Mouse (Mus musculus) adrenal gland, postnatal 14 days (tissue): ENCODE data around the gene Stam2. TPM values are rescaled to one million over a fixed set of nuclear protein-coding genes. Genes with fewer than 3 reads are reported as not detected.

ENCODE experiments used
- DNase-seq: peaks from one replicate; pipeline ENCODE4 v3.0.0; 2021; ENCODE audit warnings: mixed read lengths
- long read RNA-seq, 2 experiments: library from polyadenylated mRNA; stranded (forward); transcript quantifications; one replicate each; pipeline ENCODE4 v2.0.0; 2021
- total RNA-seq: library from RNA; stranded (reverse); gene quantifications from 2 replicates; pipeline ENCODE4 v1.2.3, GENCODE M21; 2021

Gene Stam2
- 30.0 and 31.1 TPM in 2 replicates for total RNA-seq
- long read RNA-seq, experiment 1, full-length matches to known transcripts = 22 of 27 reads
- long read RNA-seq, experiment 1, partial matches to known transcripts = 3 of 27 reads
- long read RNA-seq, experiment 1, other reads (novel, unspliced or antisense) = 2 of 27 reads
- long read RNA-seq, experiment 2, full-length matches to known transcripts = 21 of 23 reads
- long read RNA-seq, experiment 2, partial matches to known transcripts = 1 of 23 reads
- long read RNA-seq, experiment 2, other reads (novel, unspliced or antisense) = 1 of 23 reads

GRCm38 (mm10) chr2:52742256-52743158, at the start of gene Stam2:
TSS of gene Stam2 (minus strand) at chr2:52742281.
- DNase-seq = peak; percentile 94

- peak; percentile 22 for DNase-seq
Measured at GRCm38 (mm10) chr2:52785106-52785721, 43.1 kb upstream of the Stam2 start.

GRCm38 (mm10) chr2:52779987-52780386, 37.9 kb upstream of the Stam2 start:
- no peak for DNase-seq

- peak; percentile 22 for DNase-seq
Measured at GRCm38 (mm10) chr2:52779381-52779780, 37.3 kb upstream of the Stam2 start.

GRCm38 (mm10) chr2:52777839-52778238, 35.8 kb upstream of the Stam2 start:
- DNase-seq = peak; percentile 21

GRCm38 (mm10) chr2:52774373-52774772, 32.3 kb upstream of the Stam2 start:
- DNase-seq = no peak

GRCm38 (mm10) chr2:52772774-52773393, 30.8 kb upstream of the Stam2 start:
- no peak for DNase-seq

GRCm38 (mm10) chr2:52765130-52765529, 23.0 kb upstream of the Stam2 start:
- DNase-seq = no peak

GRCm38 (mm10) chr2:52763891-52764290, 21.8 kb upstream of the Stam2 start:
- DNase-seq = no peak

- DNase-seq = peak; percentile 89
Measured at GRCm38 (mm10) chr2:52763040-52763736, 21.1 kb upstream of the Stam2 start.

GRCm38 (mm10) chr2:52762529-52762928, 20.4 kb upstream of the Stam2 start:
- no peak for DNase-seq

GRCm38 (mm10) chr2:52758627-52759026, 16.5 kb upstream of the Stam2 start:
- DNase-seq = peak; percentile 74

GRCm38 (mm10) chr2:52756691-52757090, 14.6 kb upstream of the Stam2 start:
- peak; percentile 43 for DNase-seq

- DNase-seq = no peak
Measured at GRCm38 (mm10) chr2:52753573-52754317, 11.7 kb upstream of the Stam2 start.

- no peak for DNase-seq
Measured at GRCm38 (mm10) chr2:52744099-52744498, 2.0 kb upstream of the Stam2 start.

GRCm38 (mm10) chr2:52741681-52742255, 313 bp downstream of the Stam2 start:
- DNase-seq = peak; percentile 82

GRCm38 (mm10) chr2:52740596-52740995, 1.5 kb downstream of the Stam2 start:
- no peak for DNase-seq

- DNase-seq = no peak
Measured at GRCm38 (mm10) chr2:52734504-52734903, 7.6 kb downstream of the Stam2 start.

- DNase-seq = no peak
Measured at GRCm38 (mm10) chr2:52733659-52734058, 8.4 kb downstream of the Stam2 start.

GRCm38 (mm10) chr2:52732611-52733010, 9.5 kb downstream of the Stam2 start:
- peak; percentile 34 for DNase-seq

GRCm38 (mm10) chr2:52732001-52732400, 10.1 kb downstream of the Stam2 start:
- no peak for DNase-seq
